Mouse (Mus musculus): Measurements from ENCODE around the gene Kcnj10. TPM values are rescaled to one million over a fixed set of nuclear protein-coding genes. Genes with fewer than 3 reads are reported as not detected.

Gene Kcnj10
- polyA plus RNA-seq, 1 experiment from 2014 or later: 0.24 TPM

- peaks cover 43% of the 10 kb centered on the region for H3K27me3 ChIP-seq (ENCODE audit: insufficient read depth, low read length)
- H3K9ac ChIP-seq: no peak overlapping the region
- no peaks in the 10 kb centered on the region for H3K4me1 ChIP-seq (ENCODE audit: insufficient read depth)
- no peak overlapping the region for H3K27ac ChIP-seq (ENCODE audit: low read depth)
- DNase-seq (no peak), ATAC-seq (ENCODE audit: insufficient read depth) (no peak)
- H3K4me2 ChIP-seq: no peak overlapping the region
- no peaks in the 10 kb centered on the region; the same call in 1 of the 2 replicates for H3K9me3 ChIP-seq (ENCODE audit: low read depth, low read length)
- no peak overlapping the region for H3K4me3 ChIP-seq (ENCODE audit: low read depth, low read length)
- H3K36me3 ChIP-seq (ENCODE audit: insufficient read depth): no peaks in the 10 kb centered on the region
- WGBS: 71% methylated on average over 8 of the region's 8 CpGs
- TF ChIP-seq CTCF (IDR thresholded peaks at IDR 0.05; ENCODE audit: low read depth): no peak
Observed at GRCm38 (mm10) chr1:172331422-172331947, 9.5 kb upstream of the Kcnj10 start.

- Histone ChIP-seq H3K4me1 (ENCODE audit: insufficient read depth) (no peaks in the 10 kb centered on the region), H3K36me3 (ENCODE audit: insufficient read depth) (no peaks in the 10 kb centered on the region), H3K4me3 (ENCODE audit: low read depth, low read length) (no peak overlapping the region), H3K9me3 (ENCODE audit: low read depth, low read length) (no peaks in the 10 kb centered on the region), H3K27ac (ENCODE audit: low read depth) (no peak overlapping the region), H3K9ac (no peak overlapping the region), H3K27me3 (ENCODE audit: insufficient read depth, low read length) (peaks cover 28% of the 10 kb centered on the region), H3K4me2 (no peak overlapping the region)
- WGBS: 75% methylated on average over 2 of the region's 2 CpGs
- DNase-seq (no peak), ATAC-seq (ENCODE audit: insufficient read depth) (no peak)
- TF ChIP-seq CTCF (IDR thresholded peaks at IDR 0.05; ENCODE audit: low read depth): no peak
Observed at GRCm38 (mm10) chr1:172332925-172333324, 8.1 kb upstream of the Kcnj10 start.

- no peaks in the 10 kb centered on the region for H3K4me1 ChIP-seq (ENCODE audit: insufficient read depth)
- H3K9me3 ChIP-seq (ENCODE audit: low read depth, low read length): no peaks in the 10 kb centered on the region
- 18% methylated on average over 3 of the region's 3 CpGs for WGBS
- H3K27me3 ChIP-seq (ENCODE audit: insufficient read depth, low read length): peaks cover 23% of the 10 kb centered on the region
- no peak overlapping the region for H3K4me2 ChIP-seq
- peak; percentile 59 for TF ChIP-seq CTCF (IDR thresholded peaks at IDR 0.05; ENCODE audit: low read depth)
- no peak for DNase-seq
- ATAC-seq (ENCODE audit: insufficient read depth): peak; percentile 47; the same call in 1 of the 2 replicates
- H3K9ac ChIP-seq: no peak overlapping the region
- no peaks in the 10 kb centered on the region for H3K36me3 ChIP-seq (ENCODE audit: insufficient read depth)
- H3K4me3 ChIP-seq (ENCODE audit: low read depth, low read length): no peak overlapping the region
- no peak overlapping the region for H3K27ac ChIP-seq (ENCODE audit: low read depth)
Observed at GRCm38 (mm10) chr1:172333512-172333911, 7.5 kb upstream of the Kcnj10 start.

DNA sequence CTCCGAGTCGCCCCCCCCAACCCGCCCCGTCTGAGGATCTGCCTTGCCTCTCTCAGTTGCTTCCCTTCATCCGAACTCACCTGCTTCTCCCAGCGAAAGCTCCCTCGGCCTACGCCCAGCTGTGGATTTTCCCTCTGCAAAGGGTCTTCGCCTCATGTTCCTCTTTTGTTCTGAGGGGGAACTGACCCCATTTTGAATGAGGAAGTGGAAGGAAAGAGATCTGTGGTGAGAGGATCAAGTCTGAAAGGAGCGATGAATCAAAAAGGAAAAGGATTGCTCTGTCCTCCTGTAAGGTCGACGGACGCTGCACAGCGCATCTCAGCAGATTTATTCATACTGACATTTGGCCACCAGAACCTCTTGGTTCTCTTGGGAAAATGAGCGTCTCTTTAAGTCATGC, 5.2 kb upstream of the Kcnj10 start:
- no peak for TF ChIP-seq CTCF (IDR thresholded peaks at IDR 0.05; ENCODE audit: low read depth)
- ATAC-seq (ENCODE audit: insufficient read depth) (no peak), DNase-seq (no peak)
- Histone ChIP-seq H3K9ac (no peak overlapping the region), H3K27ac (ENCODE audit: low read depth) (no peak overlapping the region), H3K4me1 (ENCODE audit: insufficient read depth) (no peaks in the 10 kb centered on the region; the same call in 1 of the 2 replicates), H3K27me3 (ENCODE audit: insufficient read depth, low read length) (peaks cover 14% of the 10 kb centered on the region), H3K9me3 (ENCODE audit: low read depth, low read length) (no peaks in the 10 kb centered on the region), H3K4me2 (no peak overlapping the region), H3K36me3 (ENCODE audit: insufficient read depth) (no peaks in the 10 kb centered on the region), H3K4me3 (ENCODE audit: low read depth, low read length) (no peak overlapping the region)
- 64% methylated on average over 15 of the region's 15 CpGs for whole genome bisulfite sequencing

DNA sequence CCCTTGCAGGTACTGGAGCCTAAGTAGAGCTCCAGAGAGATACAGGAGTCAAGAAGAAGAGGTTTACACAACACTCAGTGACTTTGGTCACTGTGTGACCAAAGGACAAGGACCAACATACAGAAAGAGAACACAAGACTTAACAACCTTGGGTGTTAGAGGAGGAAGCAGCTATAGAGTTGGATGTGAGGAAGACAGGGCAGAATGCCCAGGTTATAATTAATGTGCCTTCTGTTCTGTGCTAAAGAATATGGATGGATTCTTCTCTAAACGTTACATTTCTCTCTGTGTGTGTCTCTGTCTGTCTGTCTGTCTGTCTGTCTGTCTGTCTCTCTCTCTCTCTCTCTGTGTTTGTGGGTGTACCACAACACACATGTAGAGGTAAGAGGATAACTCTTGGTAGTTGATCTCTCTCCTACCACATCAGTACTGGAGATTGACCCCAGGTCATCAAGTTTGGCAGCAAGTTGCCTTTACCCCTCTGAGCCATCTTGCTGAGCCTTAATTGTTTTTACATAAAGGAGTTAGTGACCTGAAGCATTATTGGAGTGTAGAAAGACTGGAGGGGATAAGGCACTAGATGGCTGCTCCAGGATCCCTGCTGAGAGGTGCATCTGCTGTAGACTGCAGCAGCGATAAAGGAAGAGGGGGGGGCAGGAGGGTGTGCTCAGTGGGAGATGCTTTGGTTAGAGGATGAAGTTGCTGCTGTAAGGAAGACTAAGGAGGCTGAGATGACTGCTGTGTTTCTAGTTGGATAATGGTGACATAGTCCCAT, 3.4 kb upstream of the Kcnj10 start:
- H3K4me2 ChIP-seq: no peak overlapping the region
- no peaks in the 10 kb centered on the region for H3K36me3 ChIP-seq (ENCODE audit: insufficient read depth)
- no peak overlapping the region for H3K4me3 ChIP-seq (ENCODE audit: low read depth, low read length)
- ATAC-seq (ENCODE audit: insufficient read depth) (no peak), DNase-seq (no peak)
- H3K9me3 ChIP-seq (ENCODE audit: low read depth, low read length): no peaks in the 10 kb centered on the region
- no peak overlapping the region for H3K9ac ChIP-seq
- H3K4me1 ChIP-seq (ENCODE audit: insufficient read depth): no peaks in the 10 kb centered on the region; the same call in 1 of the 2 replicates
- 34% methylated on average over 2 of the region's 2 CpGs for WGBS
- no peak overlapping the region for H3K27ac ChIP-seq (ENCODE audit: low read depth)
- peaks cover 29% of the 10 kb centered on the region for H3K27me3 ChIP-seq (ENCODE audit: insufficient read depth, low read length)
- no peak for TF ChIP-seq CTCF (IDR thresholded peaks at IDR 0.05; ENCODE audit: low read depth)

- Histone ChIP-seq H3K36me3 (ENCODE audit: insufficient read depth) (no peaks in the 10 kb centered on the region), H3K27me3 (ENCODE audit: insufficient read depth, low read length) (peaks cover 27% of the 10 kb centered on the region), H3K4me2 (peak overlapping the region; percentile 64), H3K9ac (no peak overlapping the region), H3K27ac (ENCODE audit: low read depth) (no peak overlapping the region), H3K4me1 (ENCODE audit: insufficient read depth) (no peaks in the 10 kb centered on the region; the same call in 1 of the 2 replicates), H3K4me3 (ENCODE audit: low read depth, low read length) (peak overlapping the region; percentile 33), H3K9me3 (ENCODE audit: low read depth, low read length) (no peaks in the 10 kb centered on the region)
- WGBS: 8% methylated on average over 10 of the region's 10 CpGs
- TF ChIP-seq CTCF (IDR thresholded peaks at IDR 0.05; ENCODE audit: low read depth): no peak
- DNase-seq (no peak), ATAC-seq (ENCODE audit: insufficient read depth) (no peak; the same call in 1 of the 2 replicates)
Observed at GRCm38 (mm10) chr1:172341386-172341785, 376 bp downstream of the Kcnj10 start.

- Histone ChIP-seq H3K4me3 (ENCODE audit: low read depth, low read length) (no peak overlapping the region), H3K27ac (ENCODE audit: low read depth) (no peak overlapping the region), H3K4me1 (ENCODE audit: insufficient read depth) (no peaks in the 10 kb centered on the region; the same call in 1 of the 2 replicates), H3K27me3 (ENCODE audit: insufficient read depth, low read length) (peaks cover 27% of the 10 kb centered on the region), H3K9ac (no peak overlapping the region), H3K4me2 (no peak overlapping the region), H3K9me3 (ENCODE audit: low read depth, low read length) (no peaks in the 10 kb centered on the region), H3K36me3 (ENCODE audit: insufficient read depth) (no peaks in the 10 kb centered on the region)
- WGBS: 89% methylated on average over 3 of the region's 3 CpGs
- no peak for TF ChIP-seq CTCF (IDR thresholded peaks at IDR 0.05; ENCODE audit: low read depth)
- ATAC-seq (ENCODE audit: insufficient read depth) (no peak), DNase-seq (no peak)
Observed at GRCm38 (mm10) chr1:172342729-172343128, 1.7 kb downstream of the Kcnj10 start.

Data from lung, embryonic 14.5 days (tissue).